Mouse (Mus musculus): ENCODE results near the gene Rrp1.

- TF ChIP-seq CTCF (IDR thresholded peaks at IDR 0.05; ENCODE audit: low read depth) (no peak), EP300 (IDR thresholded peaks at IDR 0.05; ENCODE audit: low read depth) (no peak)
Observed at GRCm38 (mm10) chr10:78418791-78419190, 5.9 kb upstream of the Rrp1 start.
